8 mouse cellular contexts compared by ENCODE assay signal in the genomic region with DNA sequence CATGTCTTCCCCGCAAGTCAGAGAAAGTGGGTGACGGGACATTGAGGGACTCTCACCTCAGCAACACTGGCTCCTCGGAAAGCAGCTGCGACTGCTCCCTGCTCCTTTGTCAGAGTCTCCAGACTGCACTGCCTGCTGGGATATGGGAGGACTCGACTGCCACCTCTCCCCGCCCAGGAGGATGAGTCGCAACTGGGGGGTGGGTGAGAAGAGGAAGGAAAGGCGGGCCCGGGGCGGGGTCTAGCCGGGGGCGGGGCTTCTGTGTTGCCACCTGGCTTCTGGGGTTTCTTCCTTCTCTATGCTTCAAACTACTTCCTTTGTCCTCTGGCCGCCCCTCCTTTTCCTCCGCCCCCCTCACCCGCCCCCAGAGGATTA. TPM values are rescaled to one million over a fixed set of nuclear protein-coding genes. Genes with fewer than 3 reads are reported as not detected.
DNase-seq lines count a peak whose midpoint lies in the region; ATAC-seq and TF ChIP-seq lines count a peak whose summit lies in the region.

A gene (minus strand): TSS at position 137 of the 375 bp plus-strand sequence.

- TF ChIP-seq POLR2A in limb, embryonic 14.5 days (IDR thresholded peaks at IDR 0.05; ENCODE audit: borderline replicate concordance, extremely low read depth, insufficient read depth, insufficient read length), result peak; percentile 90; the same call in 1 of the 2 replicates

- H3K27me3 ChIP-seq in embryonic facial prominence, embryonic 13.5 days, result no peaks in the 10 kb centered on the region
- H3K27me3 ChIP-seq in limb, embryonic 14.5 days (ENCODE audit: control insufficient read depth, insufficient read depth, low read length), result no peaks in the 10 kb centered on the region
- H3K27me3 ChIP-seq in midbrain, postnatal 0 days (ENCODE audit: insufficient read depth, low read length), result no peaks in the 10 kb centered on the region

- peak within 1 kb of the TSS; percentile 77 for H3K27ac ChIP-seq in embryonic facial prominence, embryonic 13.5 days
- peak within 1 kb of the TSS; percentile 81 for H3K27ac ChIP-seq in limb, embryonic 14.5 days (replicated peaks; ENCODE audit: low read depth, low read length)
- peak within 1 kb of the TSS; percentile 66 for H3K27ac ChIP-seq in midbrain, postnatal 0 days (ENCODE audit: low read depth, low read length)

- H3K4me1 ChIP-seq in embryonic facial prominence, embryonic 13.5 days, result no peaks in the 10 kb centered on the region
- H3K4me1 ChIP-seq in limb, embryonic 14.5 days (ENCODE audit: control insufficient read depth, insufficient read depth, low read length), result no peaks in the 10 kb centered on the region
- no peaks in the 10 kb centered on the region for H3K4me1 ChIP-seq in midbrain, postnatal 0 days (ENCODE audit: insufficient read depth, low read length)

- H3K4me2 ChIP-seq in embryonic facial prominence, embryonic 13.5 days, result peak within 1 kb of the TSS; percentile 58
- peak within 1 kb of the TSS; percentile 55 for H3K4me2 ChIP-seq in limb, embryonic 14.5 days (replicated peaks; ENCODE audit: low read depth, low read length, severe bottlenecking)
- peak within 1 kb of the TSS; percentile 63 for H3K4me2 ChIP-seq in midbrain, postnatal 0 days (ENCODE audit: low read depth, low read length, poor library complexity, severe bottlenecking)

- H3K9ac ChIP-seq in embryonic facial prominence, embryonic 13.5 days, result peak within 1 kb of the TSS; percentile 81
- peak within 1 kb of the TSS; percentile 71 for H3K9ac ChIP-seq in limb, embryonic 14.5 days (ENCODE audit: low read depth, low read length, severe bottlenecking)
- H3K9ac ChIP-seq in midbrain, postnatal 0 days (replicated peaks; ENCODE audit: low read length, poor library complexity, severe bottlenecking), result peak within 1 kb of the TSS; percentile 67

- no peaks in the 10 kb centered on the region for H3K36me3 ChIP-seq in embryonic facial prominence, embryonic 13.5 days
- no peaks in the 10 kb centered on the region for H3K36me3 ChIP-seq in limb, embryonic 14.5 days (ENCODE audit: control insufficient read depth, insufficient read depth, low read length)
- no peaks in the 10 kb centered on the region for H3K36me3 ChIP-seq in midbrain, postnatal 0 days (ENCODE audit: insufficient read depth, low read length)

- H3K9me3 ChIP-seq in embryonic facial prominence, embryonic 13.5 days, result no peaks in the 10 kb centered on the region
- no peaks in the 10 kb centered on the region for H3K9me3 ChIP-seq in limb, embryonic 14.5 days (ENCODE audit: control insufficient read depth, low read length)
- no peaks in the 10 kb centered on the region for H3K9me3 ChIP-seq in midbrain, postnatal 0 days (ENCODE audit: low read length)

- WGBS in embryonic facial prominence, embryonic 13.5 days, result 20% methylated on average over 15 of the region's 15 CpGs
- 17% methylated on average over 12 of the region's 15 CpGs for WGBS in limb, embryonic 14.5 days
- whole genome bisulfite sequencing in midbrain, postnatal 0 days, result 16% methylated on average over 10 of the region's 15 CpGs

- peak; percentile 89 for DNase-seq in 3134 (ENCODE audit: extremely low read depth, insufficient read length, low spot score)
- DNase-seq in adrenal gland, postnatal 36 days, result peak; percentile 90 to 94
- peak; percentile 89 for DNase-seq in heart, adult 8-10 months (ENCODE audit: low spot score)
- DNase-seq in kidney, adult 9 months, result peak; percentile 92
- DNase-seq in limb, embryonic 14.5 days (ENCODE audit: low spot score), result peak; percentile 86
- peak; percentile 85 for DNase-seq in midbrain, postnatal 0 days (ENCODE audit: low spot score)
- peak; percentile 80 to 83 for DNase-seq in spleen, postnatal 14 days (ENCODE audit: low spot score in 2 of 2)

- H3K4me3 ChIP-seq in embryonic facial prominence, embryonic 13.5 days, result peak within 1 kb of the TSS; percentile 59
- peak within 1 kb of the TSS; percentile 55 for H3K4me3 ChIP-seq in limb, embryonic 14.5 days (replicated peaks; ENCODE audit: low read length)
- H3K4me3 ChIP-seq in midbrain, postnatal 0 days (ENCODE audit: low read depth, low read length), result peak within 1 kb of the TSS; percentile 52

- ATAC-seq in embryonic facial prominence, embryonic 13.5 days (ENCODE audit: insufficient number of reproducible peaks, insufficient read depth, low FRiP score, low TSS enrichment, low read depth), result peak; percentile 96
- ATAC-seq in limb, embryonic 14.5 days (ENCODE audit: low FRiP score, low read depth), result peak; percentile 93
- ATAC-seq in midbrain, postnatal 0 days (ENCODE audit: low FRiP score), result peak; percentile 96

- no peak; the same call in 1 of the 2 replicates for TF ChIP-seq CTCF in midbrain, postnatal 0 days (IDR thresholded peaks at IDR 0.05)

RNA-seq across cellular contexts. Expression of the gene that starts here (rescaled TPM):
- 10 to 100 TPM; 24.8 to 26.3 TPM for total RNA-seq in adrenal gland, postnatal 36 days (2021)
- 37.7 and 38.4 TPM in 2 replicates for polyA plus RNA-seq in embryonic facial prominence, embryonic 13.5 days (2015; fragmentation: Nextera tagmentation; extraction: Ambion mirVana)
- total RNA-seq in heart, adult 8-10 months (2022), result 10 to 100 TPM; 33.2 to 39.2 (median 37.2) TPM
- polyA plus RNA-seq in limb, embryonic 14.5 days (2012; rRNA removed), result 15.4 and 19.2 TPM in 2 replicates
- polyA plus RNA-seq in limb, embryonic 14.5 days (2014; fragmentation: Nextera tagmentation; extraction: Ambion mirVana), result 54.7 and 56.4 TPM in 2 replicates
- total RNA-seq in midbrain, postnatal 0 days (2014; rRNA removed), result 16.4 and 26.7 TPM in 2 replicates
- polyA plus RNA-seq in midbrain, postnatal 0 days (2015; fragmentation: Nextera tagmentation; extraction: Ambion mirVana), result 29.5 and 30.4 TPM in 2 replicates

Comparison
In these comparisons a context has a peak if more than half of its experiments do, and no peak if none do; other contexts are left out.
1. Peak in every context shown above with its lines: DNase-seq, ATAC-seq, H3K4me3 ChIP-seq and H3K27ac ChIP-seq.